Mouse (Mus musculus): ENCODE results near the gene Ddx41.

GRCm38 (mm10) chr13:55569726-55570285, 33.3 kb upstream of the Ddx41 start:
- no peak for TF ChIP-seq CTCF (IDR thresholded peaks at IDR 0.05; ENCODE audit: extremely low read depth, insufficient read depth, insufficient read length, insufficient replicate concordance)
- no peak for TF ChIP-seq POLR2A (IDR thresholded peaks at IDR 0.05; ENCODE audit: low read depth, low read length)
